Mouse (Mus musculus) kidney, postnatal 36 days (tissue): ENCODE results near the gene Grip1.
A peak's percentile ranks its signal among the peaks of the same experiment; 100 is the strongest.

Experiments used
- DNase-seq, 2 experiments: peaks; one replicate each; pipeline ENCODE4 v3.0.0; 2021 to 2022; ENCODE audit warnings: mixed read lengths in 2 of 2

The Grip1 gene

GRCm38 (mm10) chr10:119575780-119576179 is 122.2 kb downstream of the Grip1 start:
- DNase-seq: no peak

- no peak for DNase-seq
Observed at GRCm38 (mm10) chr10:119580024-119580423, 126.4 kb downstream of the Grip1 start.

- no peak for DNase-seq
Observed at GRCm38 (mm10) chr10:119584666-119585065, 131.0 kb downstream of the Grip1 start.

- DNase-seq: no peak
Observed at GRCm38 (mm10) chr10:119586976-119587375, 133.3 kb downstream of the Grip1 start.

- no peak for DNase-seq
Observed at GRCm38 (mm10) chr10:119596822-119597221, 143.2 kb downstream of the Grip1 start.

GRCm38 (mm10) chr10:119607501-119607900 is 153.9 kb downstream of the Grip1 start:
- no peak for DNase-seq

GRCm38 (mm10) chr10:119608998-119609397 is 155.4 kb downstream of the Grip1 start:
- DNase-seq: no peak

- peak in 1 of 2 experiments; percentile 69 for DNase-seq
Observed at GRCm38 (mm10) chr10:119610279-119610895, 156.8 kb downstream of the Grip1 start.

GRCm38 (mm10) chr10:119612034-119612433 is 158.4 kb downstream of the Grip1 start:
- peak in 1 of 2 experiments; percentile 20 for DNase-seq

- DNase-seq: peak in 1 of 2 experiments; percentile 19
Observed at GRCm38 (mm10) chr10:119614726-119615125, 161.1 kb downstream of the Grip1 start.

GRCm38 (mm10) chr10:119615240-119615885 is 161.7 kb downstream of the Grip1 start:
- peak; percentile 80 to 90 for DNase-seq

- no peak for DNase-seq
Observed at GRCm38 (mm10) chr10:119616078-119616477, 162.4 kb downstream of the Grip1 start.

GRCm38 (mm10) chr10:119628656-119629055 is 175.0 kb downstream of the Grip1 start:
- no peak for DNase-seq

GRCm38 (mm10) chr10:119630401-119630800 is 176.8 kb downstream of the Grip1 start:
- no peak for DNase-seq

- no peak for DNase-seq
Observed at GRCm38 (mm10) chr10:119631966-119632365, 178.3 kb downstream of the Grip1 start.

GRCm38 (mm10) chr10:119634544-119634943 is 180.9 kb downstream of the Grip1 start:
- DNase-seq: no peak

GRCm38 (mm10) chr10:119640534-119640933 is 186.9 kb downstream of the Grip1 start:
- no peak for DNase-seq

- DNase-seq: no peak
Observed at GRCm38 (mm10) chr10:119641011-119641410, 187.4 kb downstream of the Grip1 start.

GRCm38 (mm10) chr10:119644289-119644688 is 190.7 kb downstream of the Grip1 start:
- no peak for DNase-seq

GRCm38 (mm10) chr10:119646500-119647439 is 193.1 kb downstream of the Grip1 start:
- DNase-seq: peak; percentile 19 to 82

- DNase-seq: no peak
Observed at GRCm38 (mm10) chr10:119660677-119661353, 207.2 kb downstream of the Grip1 start.

- no peak for DNase-seq
Observed at GRCm38 (mm10) chr10:119663586-119663985, 210.0 kb downstream of the Grip1 start.

GRCm38 (mm10) chr10:119666386-119666785 is 212.8 kb downstream of the Grip1 start:
- no peak for DNase-seq
